Mouse (Mus musculus) ES-Bruce4 (cell line): ENCODE results near the gene Atl3.

Source experiments
- CTCF ChIP-seq: IDR thresholded peaks from one replicate; pipeline ENCODE4 v1.8.1; 2011; ENCODE audit warnings: low read depth, low read length
- EP300 ChIP-seq: IDR thresholded peaks from 2 replicates; pipeline ENCODE4 v1.6.1; 2011; ENCODE audit warnings: low read depth, low read length; ENCODE audit not compliant: insufficient read depth

- TF ChIP-seq EP300 (no peak), CTCF (no peak)
Measured at GRCm38 (mm10) chr19:7492682-7493081, 1.2 kb upstream of the Atl3 start.
